Mouse (Mus musculus): Measurements from ENCODE around the gene Mat2a.
"Not testable (repeated sequence)": the region's sequence is repeated elsewhere in the genome, so short reads cannot be mapped to it uniquely, and the experiment has no call there.

Mat2a gene

GRCm38 (mm10) chr6:72439355-72440185 is at the start of gene Mat2a:
Mat2a (minus strand) TSS chr6:72439558.
- DNase-seq (ENCODE audit: low read depth, low spot score), result peak; percentile 85

DNA sequence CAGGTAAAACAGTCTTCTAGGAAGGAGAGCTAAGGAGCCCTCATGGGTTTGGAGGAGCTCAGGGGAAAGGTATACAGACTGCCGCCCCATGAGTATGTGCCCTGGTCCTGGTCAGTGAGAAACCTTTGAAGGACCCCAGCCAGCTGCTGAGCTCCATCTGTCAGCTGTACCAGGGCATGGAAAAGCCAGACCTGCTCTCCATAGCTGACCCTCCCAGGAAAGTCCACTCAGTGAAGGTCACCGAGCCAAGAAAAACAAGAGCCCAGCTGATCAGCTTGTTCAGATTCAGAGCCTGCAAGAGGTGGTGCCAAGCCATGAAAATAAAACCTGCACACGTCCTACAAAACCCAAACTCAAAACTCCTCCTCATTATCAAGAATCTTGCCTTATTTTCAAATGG is 49.5 kb upstream of the Mat2a start:
- DNase-seq (ENCODE audit: low read depth, low spot score), result no peak

GRCm38 (mm10) chr6:72487282-72487681 is 47.9 kb upstream of the Mat2a start:
- DNase-seq (ENCODE audit: low read depth, low spot score), result no peak

GRCm38 (mm10) chr6:72486307-72486706 is 46.9 kb upstream of the Mat2a start:
- no peak for DNase-seq (ENCODE audit: low read depth, low spot score)

DNA sequence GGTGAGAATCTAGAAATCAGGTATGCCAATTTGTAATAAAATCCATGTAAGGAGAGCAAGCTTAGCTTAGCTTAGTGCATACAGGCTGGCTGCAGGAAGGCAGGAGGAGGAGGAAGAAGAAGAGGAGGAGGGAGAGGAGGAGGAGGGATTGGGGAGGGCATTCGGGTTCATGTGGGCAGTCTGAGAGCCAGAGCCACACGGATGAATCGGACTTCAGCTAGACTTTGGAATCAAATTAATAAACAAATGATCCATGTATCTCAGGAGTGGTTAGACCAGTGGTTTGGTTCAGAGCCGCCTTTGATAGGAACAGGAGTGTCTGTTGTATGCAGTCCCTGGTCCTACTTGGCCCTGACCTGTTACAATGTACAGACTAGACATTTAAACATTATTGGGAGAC is 45.5 kb upstream of the Mat2a start:
- no peak for DNase-seq (ENCODE audit: low read depth, low spot score)

- DNase-seq (ENCODE audit: low read depth, low spot score), result no peak
These were observed 42.8 kb upstream of the Mat2a start for GRCm38 (mm10) chr6:72482156-72482555.

DNA sequence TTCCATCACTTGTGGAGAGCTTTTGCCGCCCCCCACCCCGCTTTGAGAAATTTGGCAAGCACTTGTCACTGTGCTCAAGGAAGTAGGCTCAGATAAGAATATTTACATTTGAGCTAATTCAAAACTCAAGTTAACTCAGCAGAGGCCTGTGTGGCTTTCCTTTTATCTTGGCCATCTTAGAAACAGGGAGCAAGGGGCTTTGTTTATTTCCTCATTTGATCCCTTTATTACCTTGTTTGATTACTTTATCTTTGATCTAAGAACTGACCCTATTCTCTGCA is 41.0 kb upstream of the Mat2a start:
- no peak for DNase-seq (ENCODE audit: low read depth, low spot score)

- DNase-seq (ENCODE audit: low read depth, low spot score), result no peak
These were observed 40.5 kb upstream of the Mat2a start for GRCm38 (mm10) chr6:72479645-72480421.

DNA sequence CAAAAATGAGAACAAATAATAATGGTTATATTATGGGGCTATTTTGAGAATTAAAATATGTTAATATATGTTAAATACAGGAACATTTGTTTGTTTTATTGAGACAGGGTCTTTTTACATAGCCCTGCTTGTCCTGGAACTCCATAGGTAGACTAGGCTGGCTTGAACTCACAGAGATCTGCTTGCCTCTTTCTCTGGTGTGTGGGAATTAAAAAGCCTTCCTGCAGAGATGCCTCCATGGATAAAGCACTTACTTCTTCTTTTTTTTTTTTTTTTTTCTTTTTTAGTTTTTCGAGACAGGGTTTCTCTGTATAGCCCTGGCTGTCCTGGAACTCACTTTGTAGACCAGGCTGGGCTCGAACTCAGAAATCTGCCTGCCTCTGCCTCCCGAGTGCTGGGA is 39.3 kb upstream of the Mat2a start:
- DNase-seq (ENCODE audit: low read depth, low spot score), result not testable (repeated sequence)

- no peak for DNase-seq (ENCODE audit: low read depth, low spot score)
These were observed 38.3 kb upstream of the Mat2a start for GRCm38 (mm10) chr6:72477621-72478020.

GRCm38 (mm10) chr6:72476836-72477235 is 37.5 kb upstream of the Mat2a start:
- no peak for DNase-seq (ENCODE audit: low read depth, low spot score)

GRCm38 (mm10) chr6:72475221-72475985 is 36.0 kb upstream of the Mat2a start:
- no peak for DNase-seq (ENCODE audit: low read depth, low spot score)

DNA sequence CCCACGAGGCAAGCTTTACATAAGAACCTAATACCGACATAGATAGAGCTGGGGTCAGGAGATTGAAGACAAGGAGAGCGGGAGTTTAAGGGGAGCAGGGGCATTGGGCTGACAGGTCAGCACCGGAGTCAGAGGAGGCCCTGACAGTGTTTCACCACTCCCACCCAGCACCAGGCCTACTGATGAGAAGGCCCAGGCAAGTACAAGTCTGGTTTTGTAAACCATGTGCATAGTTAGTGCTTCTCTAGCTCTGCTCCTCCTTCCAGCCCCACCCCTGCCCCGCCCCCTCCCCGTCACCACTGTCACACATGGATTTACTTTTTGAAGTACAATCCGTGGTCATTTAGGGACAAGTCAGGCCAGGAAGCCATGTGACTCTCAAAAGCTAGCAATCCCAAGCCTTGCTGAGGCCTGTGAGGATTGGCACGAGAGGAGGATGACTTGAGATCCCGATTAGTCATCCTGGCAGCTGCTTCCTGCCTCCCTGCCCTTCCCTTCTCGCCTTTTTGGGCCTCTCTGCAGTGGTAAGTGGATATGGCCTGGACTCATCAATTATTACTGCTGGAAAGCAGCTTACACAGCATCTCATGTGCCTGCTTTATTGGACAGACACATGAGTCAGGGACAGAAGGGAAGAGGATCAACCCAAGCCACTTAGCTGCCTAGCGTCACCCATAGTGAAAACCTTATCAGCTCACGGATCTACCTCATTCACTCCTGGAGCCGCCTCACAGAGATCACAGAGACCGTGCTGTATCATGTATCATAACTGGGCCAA is 34.1 kb upstream of the Mat2a start:
- no peak for DNase-seq (ENCODE audit: low read depth, low spot score)

DNA sequence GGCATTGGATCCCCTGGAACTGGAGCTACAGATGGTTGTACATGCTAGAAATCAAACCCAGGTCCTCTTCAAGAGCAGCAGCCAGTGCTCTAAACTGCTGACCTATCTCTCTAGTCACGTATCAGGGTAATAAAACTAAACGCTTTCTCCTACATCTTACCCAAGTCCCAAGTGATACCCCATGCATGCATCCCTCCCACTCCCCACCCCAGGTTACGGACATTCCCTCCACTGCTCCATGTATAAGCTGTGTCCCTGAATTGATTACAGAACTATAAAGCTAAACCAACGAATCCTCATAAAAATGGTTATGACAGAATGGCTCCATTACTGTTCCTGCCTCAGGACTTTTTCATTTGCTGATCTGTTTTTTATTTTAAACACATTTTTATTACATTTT is 26.8 kb upstream of the Mat2a start:
- no peak for DNase-seq (ENCODE audit: low read depth, low spot score)

- no peak for DNase-seq (ENCODE audit: low read depth, low spot score)
These were observed 26.2 kb upstream of the Mat2a start for GRCm38 (mm10) chr6:72465361-72466157.

GRCm38 (mm10) chr6:72462550-72463257 is 23.3 kb upstream of the Mat2a start:
- not testable (repeated sequence) for DNase-seq (ENCODE audit: low read depth, low spot score)

DNA sequence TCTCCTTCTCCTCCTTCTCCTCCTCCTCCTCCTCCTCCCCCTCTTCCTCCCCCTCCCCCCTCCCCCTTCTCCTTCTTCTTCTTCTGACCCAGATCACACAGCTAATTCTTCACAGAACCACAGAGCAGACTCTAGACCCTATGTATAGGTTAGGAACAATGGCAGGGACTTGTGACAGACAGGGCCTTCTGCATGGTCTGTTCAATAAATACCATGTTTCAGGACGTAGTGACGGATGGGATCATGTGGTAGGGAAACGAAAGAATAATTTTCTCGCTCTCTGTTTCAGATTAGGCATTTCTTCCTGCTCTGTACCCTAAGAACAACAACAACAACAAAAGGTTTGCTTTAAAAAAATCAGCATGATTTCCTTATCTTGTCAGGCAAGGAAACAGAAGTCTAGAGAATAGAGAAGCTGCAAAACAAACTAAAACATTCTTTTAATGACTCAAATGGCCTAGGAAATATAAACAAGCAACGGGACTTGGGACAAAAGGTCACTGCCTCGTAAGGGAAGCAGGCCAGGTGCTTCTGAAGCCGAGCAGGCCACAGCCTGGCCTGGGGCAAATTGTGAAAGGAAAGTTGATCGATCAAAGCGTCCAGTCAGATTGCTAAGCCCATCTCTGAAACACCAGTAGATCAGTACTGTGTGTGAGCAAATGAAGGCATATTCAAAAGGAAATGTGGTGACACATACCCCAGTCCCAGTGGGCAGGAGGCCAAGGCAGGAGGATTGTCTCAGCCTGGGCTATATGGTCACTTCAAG is 20.9 kb upstream of the Mat2a start:
- no peak for DNase-seq (ENCODE audit: low read depth, low spot score)

DNA sequence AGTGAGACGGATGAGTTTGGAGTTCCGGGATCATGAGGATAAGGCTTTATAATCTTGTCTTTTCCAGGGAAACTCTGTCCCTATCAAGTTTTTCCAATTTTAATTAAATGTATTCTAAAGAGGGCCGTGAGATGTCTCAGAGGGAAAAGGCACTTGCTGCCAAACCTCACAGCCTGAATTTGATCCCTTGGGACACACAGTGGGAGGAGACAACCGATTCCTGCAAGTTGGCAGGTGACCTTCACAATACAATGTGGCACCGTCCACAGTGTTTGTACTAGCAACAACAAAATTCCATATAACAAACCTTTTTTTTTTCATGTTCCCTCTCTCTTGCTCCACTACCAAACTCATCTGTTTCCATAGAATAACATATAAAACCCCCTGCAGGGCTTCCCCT is 19.6 kb upstream of the Mat2a start:
- no peak for DNase-seq (ENCODE audit: low read depth, low spot score)

DNA sequence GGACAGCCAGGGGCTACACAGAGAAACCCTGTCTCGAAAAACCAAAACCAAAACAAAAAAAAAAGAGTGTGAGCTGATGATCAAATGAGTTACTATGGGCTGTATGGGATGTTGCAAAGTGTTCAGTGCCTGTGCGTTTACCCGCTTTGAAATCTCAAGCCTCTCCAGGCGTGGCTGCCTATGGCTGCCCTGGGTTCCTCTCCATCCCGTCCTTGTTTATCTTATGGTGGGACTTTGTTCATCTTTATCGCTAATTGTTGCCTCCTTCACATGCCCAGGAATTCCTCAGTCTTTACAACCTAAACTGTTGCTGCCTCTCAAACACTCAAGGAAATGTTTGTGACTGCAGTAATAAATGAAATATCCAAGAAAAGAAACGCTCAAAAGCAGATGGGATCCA is 19.1 kb upstream of the Mat2a start:
- no peak for DNase-seq (ENCODE audit: low read depth, low spot score)

All from embryo, embryonic 11.5 days (tissue).